Mouse (Mus musculus) lung, adult 2 months (tissue): ENCODE results near the gene Zfp330.

ENCODE experiments used
- CTCF ChIP-seq: fragments of 200-500 bp; IDR thresholded peaks from 2 replicates; pipeline ENCODE4 v1.5.1; 2011; ENCODE audit warnings: mild to moderate bottlenecking, low read length, control low read depth; ENCODE audit not compliant: insufficient read depth
- POLR2A ChIP-seq: fragments of 200-500 bp; IDR thresholded peaks from 2 replicates; pipeline ENCODE4 v1.6.1; 2011; ENCODE audit warnings: low read depth, mild to moderate bottlenecking, control low read depth, low read length, borderline replicate concordance; ENCODE audit errors: extremely low read depth

- TF ChIP-seq CTCF (no peak), POLR2A (no peak)
Measured at GRCm38 (mm10) chr8:82774482-82774881, 522 bp upstream of the Zfp330 start.
